Mouse (Mus musculus): ENCODE measurements at regions not wholly inside any gene's neighbourhood (a gene's known extent, or its start where the extent isn't known, plus 50 kb on each side); places are given as distances from the start of the nearest gene placed in this dataset.

DNA sequence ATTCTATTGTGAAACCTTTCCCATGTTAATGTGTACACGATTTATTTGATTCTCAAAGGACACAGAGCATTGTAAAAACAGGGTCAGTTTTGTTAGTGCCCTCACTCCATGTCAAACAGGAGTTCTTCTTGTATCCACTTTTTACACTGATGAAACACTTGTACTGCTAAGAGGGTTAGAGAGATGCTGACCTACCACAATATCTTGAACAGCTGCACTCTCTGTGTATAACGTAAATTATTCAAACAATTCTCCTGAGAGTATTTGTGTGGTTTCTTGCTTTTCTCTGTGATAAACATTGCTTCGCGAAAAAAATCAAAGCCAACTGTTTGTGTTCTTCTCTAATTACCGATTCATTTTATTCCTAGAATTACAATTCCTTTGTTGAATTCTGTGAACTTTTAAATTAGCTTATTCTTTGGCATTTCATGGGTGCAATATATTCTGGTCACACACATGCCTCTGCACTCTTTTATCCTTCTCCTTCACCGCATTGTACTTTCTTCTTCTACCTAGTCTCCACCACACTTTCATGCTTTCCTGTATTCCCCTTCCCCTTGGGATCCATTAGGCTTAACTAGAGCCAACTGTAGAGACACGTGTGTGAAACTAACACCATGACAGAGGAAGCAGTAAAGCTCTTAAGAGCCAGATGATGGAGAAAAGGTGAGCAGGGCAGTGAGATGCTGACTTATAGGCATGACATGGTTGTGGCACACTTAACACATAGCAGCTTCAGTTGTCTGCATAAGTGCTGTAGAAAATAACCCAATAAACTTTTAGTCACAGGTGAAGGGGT is 281.4 kb downstream of the Otol1 start:
- no peak for TF ChIP-seq CTCF (conservative IDR thresholded peaks at IDR 0.05; ENCODE audit: low read length)
- TF ChIP-seq NANOG (IDR thresholded peaks at IDR 0.05; ENCODE audit: borderline replicate concordance, low read length), result no peak
- no peak for TF ChIP-seq POU5F1 (IDR thresholded peaks at IDR 0.05; ENCODE audit: borderline replicate concordance, low read length)

Measured in E14TG2a.4 (cell line).